Mouse (Mus musculus) forebrain, postnatal 0 days (tissue): ENCODE results near the gene Acaca. TPM values are rescaled to one million over a fixed set of nuclear protein-coding genes. Genes with fewer than 3 reads are reported as not detected.

Experiments used
- ATAC-seq: fragments of 200-750 bp; cut with Nextera tagmentation; 2 replicates; pipeline ENCODE4 v1.8.0; 2017; ENCODE audit warnings: mild to moderate bottlenecking, moderate library complexity
- DNase-seq: peaks from one replicate; pipeline ENCODE4 v3.0.0-alpha.2; 2015
- H3K27ac ChIP-seq: fragments of 300-500 bp; sonication (generic); 2 replicates; pipeline ENCODE4 v1.5.1; 2014; ENCODE audit warnings: low read depth, mild to moderate bottlenecking, antibody characterized with exemption, low read length, moderate library complexity, mixed read lengths
- H3K27me3 ChIP-seq: fragments of 300-500 bp; sonication (generic); 2 replicates; pipeline ENCODE4 v1.6.1; 2014; ENCODE audit warnings: mild to moderate bottlenecking, low read length, mixed read lengths; ENCODE audit not compliant: insufficient read depth
- H3K36me3 ChIP-seq: fragments of 300-500 bp; sonication (generic); 2 replicates; pipeline ENCODE4 v1.6.1; 2014; ENCODE audit warnings: mild to moderate bottlenecking, moderate library complexity; ENCODE audit not compliant: insufficient read depth
- H3K4me1 ChIP-seq: fragments of 300-500 bp; sonication (generic); 2 replicates; pipeline ENCODE4 v1.6.1; 2014; ENCODE audit warnings: antibody characterized with exemption; ENCODE audit not compliant: insufficient read depth
- H3K4me2 ChIP-seq: fragments of 300-500 bp; sonication (generic); 2 replicates; pipeline ENCODE4 v1.6.1; 2014; ENCODE audit warnings: low read depth, mild to moderate bottlenecking, moderate library complexity
- H3K4me3 ChIP-seq: fragments of 300-500 bp; sonication (generic); 2 replicates; pipeline ENCODE4 v1.5.1; 2014; ENCODE audit warnings: low read depth, low read length, mixed read lengths
- H3K9ac ChIP-seq: fragments of 300-500 bp; sonication (generic); 2 replicates; pipeline ENCODE4 v1.6.1; 2014; ENCODE audit warnings: mild to moderate bottlenecking
- H3K9me3 ChIP-seq: fragments of 300-500 bp; sonication (generic); 2 replicates; pipeline ENCODE4 v1.6.1; 2016; ENCODE audit warnings: low read length
- CTCF ChIP-seq: sonication (generic); IDR thresholded peaks from 2 replicates; pipeline ENCODE4 v1.5.1; 2016; ENCODE audit warnings: antibody characterized with exemption, control low read depth, low read depth
- WGBS: fragments of 180-500 bp; shearing (Covaris S2); extraction: QIAGEN DNeasy Blood & Tissue Kit; methylation state at CpG from one replicate; pipeline ENCODE4 v1.1.7; 2014; 5-methylcytosine and 5-hydroxymethylcytosine counted together
- polyA plus RNA-seq: library from polyadenylated mRNA; unstranded; fragments of >200 nt; fragmentation: Nextera tagmentation; extraction: Ambion mirVana; gene quantifications from 2 replicates; pipeline ENCODE4 v1.2.1, GENCODE M21; 2015
- total RNA-seq: library from RNA; depleted of rRNA; stranded (reverse); fragments of >200 nt; gene quantifications from 2 replicates; pipeline ENCODE4 v1.2.3, GENCODE M21; 2014

Acaca gene
- total and polyA plus RNA-seq, 2 experiments from 2014 or later, result 16.5 to 200 TPM

- H3K4me1 ChIP-seq, result no peaks in the 10 kb centered on the region
- no peak overlapping the region for H3K4me2 ChIP-seq
- 90% methylated on average over 4 of the region's 4 CpGs for WGBS
- no peaks in the 10 kb centered on the region for H3K9me3 ChIP-seq
- H3K9ac ChIP-seq, result no peak overlapping the region
- no peak for TF ChIP-seq CTCF
- DNase-seq (no peak), ATAC-seq (no peak)
- no peak overlapping the region for H3K4me3 ChIP-seq
- peaks cover 65% of the 10 kb centered on the region for H3K36me3 ChIP-seq
- no peak overlapping the region for H3K27ac ChIP-seq
- H3K27me3 ChIP-seq, result no peaks in the 10 kb centered on the region
Measured at GRCm38 (mm10) chr11:84117431-84117830, 12.0 kb upstream of the Acaca start.

DNA sequence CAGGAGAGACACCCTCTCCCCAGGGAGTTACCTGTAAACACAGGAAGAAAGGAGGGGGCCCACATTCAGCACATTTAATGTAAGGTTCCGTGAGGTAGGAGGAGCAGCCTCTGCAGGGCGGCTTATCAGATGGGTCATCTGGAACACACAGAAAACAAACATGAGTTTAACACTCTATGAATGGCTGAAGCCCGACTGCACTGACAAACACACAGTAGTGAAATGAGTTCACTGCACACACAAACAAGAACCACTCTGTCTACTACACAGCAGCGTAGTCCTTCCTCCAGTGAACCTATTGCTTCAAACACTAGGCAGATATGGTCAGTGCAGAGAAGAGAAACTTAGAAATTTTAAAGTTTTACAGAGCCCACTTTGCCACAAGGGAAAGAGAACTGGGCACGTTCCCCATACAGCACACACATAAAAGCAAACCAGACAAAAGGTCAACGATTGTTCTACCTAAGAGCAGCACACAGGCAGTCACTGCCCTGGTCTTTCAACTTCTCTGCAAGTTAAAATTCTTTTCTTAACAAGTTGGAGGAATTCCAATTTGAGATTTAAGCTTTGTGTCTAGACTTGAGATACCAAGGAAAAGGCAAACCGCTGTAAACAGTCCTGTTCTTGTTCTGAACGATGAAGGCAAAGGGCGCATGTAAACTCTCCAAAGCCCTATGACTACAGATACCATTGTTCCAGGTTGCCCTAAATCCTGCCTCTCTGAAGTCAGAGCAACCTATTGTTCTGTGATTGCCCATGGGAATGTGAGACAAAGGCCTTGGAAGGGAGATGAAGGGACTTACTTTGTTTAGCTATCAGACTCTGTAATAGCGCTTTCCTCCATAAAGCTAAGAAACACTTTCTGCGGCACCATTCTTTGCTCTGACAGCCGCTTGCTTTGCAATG lies 8.2 kb upstream of the Acaca start:
- H3K4me3 ChIP-seq, result no peak overlapping the region
- WGBS, result 80% methylated on average over 12 of the region's 12 CpGs
- H3K36me3 ChIP-seq, result peaks cover 72% of the 10 kb centered on the region
- no peaks in the 10 kb centered on the region for H3K4me1 ChIP-seq
- no peaks in the 10 kb centered on the region for H3K9me3 ChIP-seq
- no peak for TF ChIP-seq CTCF
- H3K27ac ChIP-seq, result no peak overlapping the region
- H3K9ac ChIP-seq, result no peak overlapping the region
- no peak overlapping the region for H3K4me2 ChIP-seq
- ATAC-seq, result no peak
- no peaks in the 10 kb centered on the region for H3K27me3 ChIP-seq
- DNase-seq, result no peak

GRCm38 (mm10) chr11:84127977-84128376 lies 1.5 kb upstream of the Acaca start:
- ATAC-seq (no peak), DNase-seq (no peak)
- Histone ChIP-seq H3K9me3 (no peaks in the 10 kb centered on the region), H3K27ac (no peak overlapping the region), H3K4me3 (no peak overlapping the region), H3K4me2 (no peak overlapping the region), H3K27me3 (no peaks in the 10 kb centered on the region), H3K9ac (no peak overlapping the region), H3K4me1 (peaks cover 8% of the 10 kb centered on the region; the same call in 1 of the 2 replicates), H3K36me3 (peaks cover 24% of the 10 kb centered on the region)
- peak; percentile 23; the same call in 1 of the 2 replicates for TF ChIP-seq CTCF
- WGBS, result 78% methylated on average over 4 of the region's 4 CpGs

- Histone ChIP-seq H3K27ac (0 out of 2 replicates have a peak overlapping the region, but pooled peaks have one; percentile 16), H3K9me3 (no peaks in the 10 kb centered on the region), H3K36me3 (peaks cover 18% of the 10 kb centered on the region), H3K4me1 (peaks cover 8% of the 10 kb centered on the region; the same call in 1 of the 2 replicates), H3K27me3 (no peaks in the 10 kb centered on the region), H3K4me3 (peak overlapping the region; percentile 73), H3K4me2 (peak overlapping the region; percentile 68), H3K9ac (peak overlapping the region; percentile 77)
- no peak for TF ChIP-seq CTCF
- 1% methylated on average over 11 of the region's 11 CpGs for WGBS
- ATAC-seq (peak; percentile 6), DNase-seq (no peak)
Measured at GRCm38 (mm10) chr11:84129799-84130185, 320 bp downstream of the Acaca start.

- ATAC-seq, result no peak
- Histone ChIP-seq H3K27ac (no peak overlapping the region), H3K27me3 (no peaks in the 10 kb centered on the region), H3K9me3 (no peaks in the 10 kb centered on the region), H3K36me3 (no peaks in the 10 kb centered on the region), H3K4me2 (no peak overlapping the region), H3K4me1 (peaks cover 8% of the 10 kb centered on the region; the same call in 1 of the 2 replicates), H3K4me3 (no peak overlapping the region), H3K9ac (no peak overlapping the region)
- DNase-seq, result no peak
- 90% methylated on average over 2 of the region's 2 CpGs for WGBS
- TF ChIP-seq CTCF, result peak; percentile 25; the same call in 1 of the 2 replicates
Measured at GRCm38 (mm10) chr11:84134331-84134860, 4.9 kb downstream of the Acaca start.

DNA sequence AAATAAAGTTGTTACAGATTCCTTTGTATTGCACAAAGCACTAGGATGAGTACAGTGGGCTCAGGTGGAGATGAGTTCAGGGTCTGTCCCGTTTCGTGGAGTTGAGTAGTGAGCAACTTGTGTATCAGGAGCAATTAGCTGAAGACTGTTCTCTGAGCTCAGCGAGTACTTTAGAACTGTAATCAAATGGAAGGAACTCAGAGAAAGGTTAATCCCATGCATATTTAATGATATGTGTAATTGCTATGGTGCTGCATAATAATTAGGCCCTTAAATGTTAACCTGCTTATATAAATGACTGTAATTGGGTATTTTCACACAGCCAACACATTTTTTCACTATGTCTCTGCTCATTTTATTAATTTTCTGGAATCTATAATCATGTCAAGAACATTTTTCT lies 7.0 kb downstream of the Acaca start:
- no peak overlapping the region for H3K4me3 ChIP-seq
- H3K27me3 ChIP-seq, result no peaks in the 10 kb centered on the region
- DNase-seq, result no peak
- peaks cover 4% of the 10 kb centered on the region; the same call in 1 of the 2 replicates for H3K4me1 ChIP-seq
- H3K36me3 ChIP-seq, result no peaks in the 10 kb centered on the region
- H3K27ac ChIP-seq, result no peak overlapping the region
- H3K9me3 ChIP-seq, result no peaks in the 10 kb centered on the region
- H3K4me2 ChIP-seq, result no peak overlapping the region
- TF ChIP-seq CTCF, result no peak
- no peak overlapping the region for H3K9ac ChIP-seq
- WGBS, result 16% methylated on average over 3 of the region's 3 CpGs
- ATAC-seq, result peak; percentile 29; the same call in 1 of the 2 replicates

- DNase-seq (peak; percentile 69), ATAC-seq (no peak)
- no peak overlapping the region for H3K9ac ChIP-seq
- 63% methylated on average over 2 of the region's 2 CpGs for WGBS
- H3K4me2 ChIP-seq, result no peak overlapping the region
- no peaks in the 10 kb centered on the region for H3K9me3 ChIP-seq
- no peaks in the 10 kb centered on the region for H3K36me3 ChIP-seq
- peak; percentile 76 for TF ChIP-seq CTCF
- H3K27me3 ChIP-seq, result no peaks in the 10 kb centered on the region
- H3K4me3 ChIP-seq, result no peak overlapping the region
- H3K4me1 ChIP-seq, result no peaks in the 10 kb centered on the region
- no peak overlapping the region for H3K27ac ChIP-seq
Measured at GRCm38 (mm10) chr11:84141752-84142151, 12.3 kb downstream of the Acaca start.
